Mouse (Mus musculus) embryo, embryonic 11.5 days (tissue): ENCODE measurements around the gene Clic4.

Source experiments
- DNase-seq: peaks from one replicate; pipeline ENCODE4 v3.0.0-alpha.2; 2012; ENCODE audit warnings: low read depth, low spot score

The Clic4 gene

DNA sequence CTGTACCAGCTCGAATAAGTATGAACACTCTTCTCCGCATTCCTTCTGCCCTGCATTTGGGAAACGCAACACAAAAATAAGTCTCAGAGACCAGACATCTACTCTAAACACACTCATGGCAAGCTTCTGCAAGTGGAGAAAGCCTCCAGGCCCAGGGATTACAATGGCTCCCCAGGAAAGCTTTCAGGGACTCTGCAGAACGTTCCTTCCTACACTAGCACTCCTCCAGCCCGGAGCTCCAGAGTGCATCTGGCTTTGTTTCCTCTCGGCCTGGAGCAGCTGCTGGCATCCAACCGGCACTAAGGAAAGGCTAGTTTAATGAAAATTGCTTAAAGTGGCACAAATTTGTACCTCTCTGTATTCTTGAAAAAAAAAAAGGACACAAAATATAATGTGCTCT lies 14.1 kb downstream of the Clic4 start:
- no peak for DNase-seq

GRCm38 (mm10) chr4:135257881-135258476 lies 14.6 kb downstream of the Clic4 start:
- DNase-seq, result no peak

- no peak for DNase-seq
These were observed 15.8 kb downstream of the Clic4 start for GRCm38 (mm10) chr4:135256536-135257450.

DNA sequence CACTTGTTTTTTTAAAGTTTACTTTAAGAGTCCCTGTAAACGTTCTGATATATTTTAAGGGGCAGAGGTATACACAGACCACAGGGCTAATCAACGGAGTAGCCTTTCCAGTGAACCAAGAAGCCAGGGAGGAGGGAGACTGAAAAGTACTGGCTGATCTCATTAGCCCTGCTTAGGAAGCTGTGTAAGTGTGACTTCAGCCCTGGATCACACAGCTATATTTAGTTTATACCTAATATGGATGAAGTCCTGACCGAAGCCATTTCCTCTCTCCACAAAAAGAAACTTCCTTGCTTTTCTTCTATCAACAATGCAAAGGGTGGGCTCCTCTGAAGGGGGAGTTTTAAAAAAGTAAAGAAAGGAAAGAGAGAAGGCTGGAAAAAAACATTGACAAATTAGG lies 17.8 kb downstream of the Clic4 start:
- no peak for DNase-seq

DNA sequence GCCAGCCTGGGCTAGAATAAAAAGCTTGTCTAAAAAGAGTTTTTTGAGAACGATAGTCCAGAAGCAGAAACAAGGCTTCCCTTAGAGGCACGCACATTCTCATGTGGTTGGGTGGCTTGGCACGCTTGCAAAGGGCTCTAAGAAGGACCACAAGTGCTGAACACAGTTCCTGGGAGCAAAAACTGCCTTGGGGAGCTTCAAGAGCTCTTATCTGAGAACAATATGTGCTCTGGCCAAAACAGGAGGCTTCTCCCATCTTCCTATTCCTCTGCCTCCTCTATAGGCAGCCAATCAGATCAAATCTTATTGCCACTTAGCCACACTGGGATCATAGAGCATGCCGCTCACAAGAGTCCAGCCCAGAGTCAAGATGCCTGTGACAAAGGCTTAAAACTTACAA lies 18.3 kb downstream of the Clic4 start:
- DNase-seq, result no peak

- no peak for DNase-seq
These were observed 19.2 kb downstream of the Clic4 start for GRCm38 (mm10) chr4:135253239-135254039.

DNA sequence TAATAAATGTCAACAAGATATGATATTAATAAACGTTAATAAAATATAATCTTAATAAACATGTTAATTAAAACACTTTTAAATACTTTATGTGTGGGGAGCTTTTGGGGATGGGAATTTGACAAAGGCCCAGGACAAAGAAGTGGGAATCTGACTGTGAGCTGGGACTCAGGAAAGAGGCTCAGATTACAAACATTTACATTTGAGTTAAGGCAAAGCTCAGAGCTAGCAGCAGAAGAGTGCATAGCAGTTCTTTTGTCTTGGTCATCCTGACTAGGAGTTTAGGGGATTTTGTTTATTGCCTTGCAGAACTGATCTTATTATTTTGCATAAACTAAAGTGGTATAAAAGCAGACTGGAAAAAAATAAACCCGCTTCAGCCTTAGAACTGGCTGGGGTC lies 20.8 kb downstream of the Clic4 start:
- DNase-seq, result no peak

DNA sequence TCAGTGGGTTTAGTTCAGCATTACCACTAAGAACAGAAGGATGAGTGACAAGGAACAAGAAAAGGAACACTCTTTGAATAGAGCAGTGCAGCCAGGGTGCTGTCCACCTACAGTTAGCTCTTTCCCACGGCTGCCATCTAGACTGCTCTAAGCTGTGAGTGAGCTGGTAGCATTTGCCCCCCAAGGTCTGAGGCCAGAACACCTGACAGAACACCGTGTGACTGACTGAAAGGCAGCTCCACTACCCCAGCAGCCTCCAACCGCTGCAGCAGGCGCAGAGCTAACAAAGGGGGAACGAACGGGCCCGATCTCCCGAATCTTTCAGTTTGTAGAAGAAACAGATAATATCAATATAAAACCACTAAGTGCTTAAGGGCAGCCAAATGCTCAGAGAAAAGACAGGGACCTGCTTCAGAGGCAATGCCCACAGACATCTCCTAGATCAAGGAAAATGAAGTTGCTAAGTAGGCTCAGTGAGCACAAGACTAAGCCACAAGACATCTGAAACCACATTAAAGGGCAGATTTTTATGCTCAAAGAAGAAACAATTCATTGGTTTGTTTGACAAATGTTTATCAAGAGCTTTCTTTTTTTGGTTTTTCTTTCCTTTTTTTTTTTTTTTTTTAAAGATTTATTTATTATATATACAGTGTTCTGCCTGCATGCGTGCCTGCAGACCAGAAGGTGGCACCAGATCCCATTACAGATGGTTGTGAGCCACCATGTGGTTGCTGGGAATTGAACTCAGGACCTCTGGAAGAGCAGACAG lies 24.2 kb downstream of the Clic4 start:
- DNase-seq, result no peak

DNA sequence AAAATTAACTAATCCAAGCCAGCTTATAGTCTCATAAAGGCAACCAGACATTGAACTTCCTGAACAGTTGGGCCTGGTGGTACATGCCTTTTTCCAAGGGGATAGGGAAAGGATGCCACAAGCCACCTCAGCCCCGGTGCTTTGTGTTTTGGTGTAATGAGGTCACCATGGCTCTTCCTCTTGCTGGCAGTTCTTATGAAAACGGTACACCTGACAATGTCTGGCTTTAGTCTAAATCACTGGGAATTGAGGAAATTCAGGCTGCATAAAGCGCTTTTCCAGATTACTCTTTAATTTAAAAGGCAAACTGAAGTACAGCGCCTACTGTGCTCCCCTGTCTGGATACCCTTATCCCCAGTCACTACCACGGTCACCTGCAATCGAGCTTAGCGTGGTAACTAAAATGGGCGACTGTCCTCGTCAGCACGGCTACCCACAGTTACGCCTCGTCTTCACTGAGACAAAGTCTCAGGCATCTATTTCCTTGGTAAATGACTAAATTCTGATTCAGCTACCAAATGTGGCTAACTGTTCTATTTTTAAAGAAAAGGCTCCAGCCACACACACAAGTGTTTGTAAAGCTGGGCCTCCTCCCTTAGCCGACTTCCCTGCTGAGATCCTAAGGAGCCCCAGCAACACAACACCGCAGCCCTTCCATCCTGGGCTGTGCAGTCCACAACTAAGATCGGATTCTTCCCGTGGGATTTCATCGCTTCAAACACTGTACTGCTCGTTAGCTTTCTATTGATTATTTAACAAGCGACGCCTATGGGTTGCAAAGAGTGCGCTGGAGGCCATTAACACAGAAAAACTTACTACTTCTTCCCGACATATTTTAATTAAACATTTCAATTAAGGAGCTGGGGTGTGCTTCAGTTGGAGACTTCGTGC lies 25.5 kb downstream of the Clic4 start:
- DNase-seq, result no peak

DNA sequence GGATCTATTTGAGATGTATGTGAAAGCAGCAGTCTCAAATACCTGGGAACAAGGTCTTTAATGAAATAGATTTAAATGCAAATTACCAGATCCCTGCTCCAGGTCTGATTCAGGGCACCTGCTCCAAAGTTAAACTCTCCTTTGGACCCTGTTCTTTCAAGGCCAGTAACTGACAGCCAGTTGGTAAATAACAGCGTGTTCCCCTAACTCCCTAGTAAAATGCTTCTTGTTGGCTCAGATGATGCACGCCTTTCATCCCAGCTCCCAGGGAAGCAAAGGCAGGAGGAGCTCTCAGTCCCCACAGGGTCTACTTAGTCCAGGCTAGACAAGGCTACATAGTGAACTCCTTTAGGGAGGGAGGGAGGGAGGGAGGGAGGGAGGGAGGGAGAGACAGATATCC lies 26.2 kb downstream of the Clic4 start:
- no peak for DNase-seq

GRCm38 (mm10) chr4:135245841-135246240 lies 26.8 kb downstream of the Clic4 start:
- no peak for DNase-seq

GRCm38 (mm10) chr4:135244335-135244734 lies 28.3 kb downstream of the Clic4 start:
- no peak for DNase-seq

- DNase-seq, result no peak
These were observed 29.6 kb downstream of the Clic4 start for GRCm38 (mm10) chr4:135242913-135243541.

DNA sequence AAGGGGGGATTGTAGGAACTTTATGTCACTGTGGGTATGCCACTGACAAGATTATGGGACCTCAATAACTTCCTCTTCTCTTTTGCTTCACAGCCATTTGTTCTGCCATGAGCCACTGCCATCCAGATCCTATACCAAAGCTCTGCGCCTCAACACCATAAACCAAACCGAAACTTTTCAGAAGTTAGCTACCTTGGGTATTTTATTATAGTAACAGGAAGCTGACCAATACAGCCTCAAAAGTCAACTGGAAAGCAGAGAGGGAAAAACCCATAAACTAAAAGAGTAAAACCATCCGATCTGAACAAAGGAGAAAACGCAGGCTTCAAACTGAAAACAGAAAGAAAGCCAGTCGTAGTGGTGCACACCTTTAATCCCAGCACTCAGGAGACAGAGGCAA lies 30.2 kb downstream of the Clic4 start:
- DNase-seq, result no peak

DNA sequence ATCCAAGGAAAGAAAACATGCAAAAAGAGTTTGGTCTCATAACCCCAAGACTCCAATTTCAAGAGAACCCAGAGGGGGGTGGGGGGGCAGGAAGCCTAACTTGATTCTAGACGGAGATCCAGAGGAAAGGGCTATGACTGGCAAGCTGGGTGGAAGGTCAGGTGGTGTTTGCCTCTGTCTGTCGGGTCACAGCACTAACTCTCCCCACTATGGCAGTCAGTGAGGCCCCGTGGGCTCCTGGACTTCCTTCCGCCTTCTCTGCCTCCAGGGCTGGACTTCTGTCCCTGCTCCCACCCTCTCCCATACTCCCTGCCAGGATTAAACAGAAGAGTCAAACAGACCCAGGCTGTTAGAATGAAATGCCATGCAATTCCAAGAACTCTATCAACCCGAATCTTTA lies 30.9 kb downstream of the Clic4 start:
- no peak for DNase-seq

- DNase-seq, result no peak
These were observed 31.5 kb downstream of the Clic4 start for GRCm38 (mm10) chr4:135241106-135241505.

DNA sequence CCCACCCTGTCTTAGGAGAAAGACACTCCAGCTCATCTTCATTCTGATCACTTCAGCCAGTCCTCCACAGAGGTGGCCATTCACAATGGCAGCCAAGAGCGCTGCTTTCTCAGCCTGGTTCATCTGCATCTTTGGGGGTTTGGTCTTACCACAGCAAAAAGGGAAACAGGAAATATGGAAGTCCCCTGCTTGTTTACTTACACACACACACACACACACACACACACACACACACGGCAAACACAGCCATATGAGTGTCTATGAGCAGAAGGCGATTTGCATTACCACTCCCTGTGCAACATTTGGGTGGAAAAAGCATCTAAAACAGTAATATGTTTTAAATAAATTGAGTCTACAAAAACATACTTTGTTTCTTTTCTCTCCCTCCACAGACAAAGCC lies 32.3 kb downstream of the Clic4 start:
- DNase-seq, result no peak

- DNase-seq, result no peak
These were observed 33.7 kb downstream of the Clic4 start for GRCm38 (mm10) chr4:135238706-135239510.

DNA sequence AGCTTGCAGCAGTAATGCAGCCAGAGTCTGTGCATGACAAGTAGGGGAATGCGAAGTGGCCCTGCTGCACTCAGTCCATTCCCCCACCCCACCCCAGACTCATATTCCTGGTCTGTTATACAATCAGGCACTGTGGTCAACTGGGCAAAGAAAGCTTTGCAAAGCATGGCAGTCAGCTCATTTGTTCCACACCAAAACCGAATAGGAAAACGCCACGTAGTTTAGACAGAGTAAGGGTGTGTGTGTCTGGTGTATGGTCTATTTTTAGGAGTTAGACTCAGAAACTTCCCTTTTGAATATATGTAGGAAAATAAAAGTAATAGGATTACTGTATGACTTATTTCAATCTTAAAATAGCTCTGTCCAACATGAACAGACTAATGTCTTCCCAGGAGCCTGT lies 36.0 kb downstream of the Clic4 start:
- no peak for DNase-seq
